Comparison of ENCODE assay signal across 7 mouse cellular contexts in genomic region chr14:80247575-80247974, GRCm38 (mm10).
DNase-seq lines count a peak whose midpoint lies in the region; ATAC-seq and TF ChIP-seq lines count a peak whose summit lies in the region.

No protein-coding gene starts in this region.

- TF ChIP-seq CTCF in lung, embryonic 14.5 days (IDR thresholded peaks at IDR 0.05; ENCODE audit: low read depth), result no peak

- H3K4me1 ChIP-seq in lung, embryonic 14.5 days (ENCODE audit: insufficient read depth), result no peaks in the 10 kb centered on the region

- no peak overlapping the region for H3K9ac ChIP-seq in lung, embryonic 14.5 days

- no peaks in the 10 kb centered on the region for H3K36me3 ChIP-seq in lung, embryonic 14.5 days (ENCODE audit: insufficient read depth)

- H3K27me3 ChIP-seq in lung, embryonic 14.5 days (ENCODE audit: insufficient read depth, low read length), result no peaks in the 10 kb centered on the region

- H3K4me2 ChIP-seq in lung, embryonic 14.5 days, result no peak overlapping the region

- no peak overlapping the region for H3K4me3 ChIP-seq in lung, embryonic 14.5 days (ENCODE audit: low read depth, low read length)

- no peak overlapping the region for H3K27ac ChIP-seq in lung, embryonic 14.5 days (ENCODE audit: low read depth)

- ATAC-seq in lung, embryonic 14.5 days (ENCODE audit: insufficient read depth), result no peak

- 91% methylated on average over 2 of the region's 2 CpGs for WGBS in lung, embryonic 14.5 days

- peak; percentile 21 for DNase-seq in lung, embryonic 14.5 days
- DNase-seq in lung, postnatal 36 days, result no peak
- peak; percentile 92 to 94 for DNase-seq in cerebellum, postnatal 36 days
- peak; percentile 84 for DNase-seq in layer of hippocampus, adult 11-12 months (ENCODE audit: low spot score)
- DNase-seq in right cerebral cortex, postnatal 25 days, result peak; percentile 55
- DNase-seq in urinary bladder, postnatal 10 days (ENCODE audit: low spot score), result no peak
- no peak for DNase-seq in spleen, postnatal 14 days (ENCODE audit: low spot score in 2 of 2)

- H3K9me3 ChIP-seq in lung, embryonic 14.5 days (ENCODE audit: low read depth, low read length), result no peaks in the 10 kb centered on the region

Comparison
In these comparisons a context has a peak if more than half of its experiments do, and no peak if none do; other contexts are left out.
1. DNase-seq: peak in lung, embryonic 14.5 days (single experiment), cerebellum, postnatal 36 days (2 of 2), layer of hippocampus, adult 11-12 months (single experiment) and right cerebral cortex, postnatal 25 days (single experiment); none in lung, postnatal 36 days (single experiment), urinary bladder, postnatal 10 days (single experiment) and spleen, postnatal 14 days (0 of 2).